Mouse (Mus musculus) limb, embryonic 15.5 days (tissue): ENCODE measurements around the gene Exd1. TPM values are rescaled to one million over a fixed set of nuclear protein-coding genes. Genes with fewer than 3 reads are reported as not detected.
"Not testable (repeated sequence)": the region's sequence is repeated elsewhere in the genome, so short reads cannot be mapped to it uniquely, and the experiment has no call there.

Experiments used
- ATAC-seq: fragments of 200-750 bp; cut with Nextera tagmentation; 2 replicates; pipeline ENCODE4 v1.8.0; 2017; ENCODE audit warnings: low read depth, moderate TSS enrichment; ENCODE audit not compliant: insufficient number of reproducible peaks, low FRiP score, low TSS enrichment
- H3K27ac ChIP-seq: fragments of 300-500 bp; sonication (generic); 2 replicates; pipeline ENCODE4 v1.5.1; 2015; ENCODE audit warnings: moderate library complexity, mild to moderate bottlenecking, inconsistent platforms
- H3K27me3 ChIP-seq: fragments of 300-500 bp; sonication (generic); 2 replicates; pipeline ENCODE4 v1.6.1; 2015; ENCODE audit warnings: inconsistent platforms
- H3K36me3 ChIP-seq: fragments of 300-500 bp; sonication (generic); 2 replicates; pipeline ENCODE4 v1.6.1; 2015; ENCODE audit warnings: inconsistent platforms
- H3K4me1 ChIP-seq: fragments of 300-500 bp; sonication (generic); 2 replicates; pipeline ENCODE4 v1.6.1; 2015; ENCODE audit warnings: inconsistent platforms
- H3K4me2 ChIP-seq: fragments of 300-500 bp; sonication (generic); 2 replicates; pipeline ENCODE4 v1.6.1; 2015; ENCODE audit warnings: mild to moderate bottlenecking, inconsistent platforms
- H3K4me3 ChIP-seq: fragments of 300-500 bp; sonication (generic); 2 replicates; pipeline ENCODE4 v1.5.1; 2015; ENCODE audit warnings: mild to moderate bottlenecking, inconsistent platforms
- H3K9ac ChIP-seq: fragments of 300-500 bp; sonication (generic); 2 replicates; pipeline ENCODE4 v1.6.1; 2015; ENCODE audit warnings: inconsistent platforms
- H3K9me3 ChIP-seq: fragments of 300-500 bp; sonication (generic); 2 replicates; pipeline ENCODE4 v1.6.1; 2016; ENCODE audit warnings: inconsistent platforms
- WGBS: fragments of 180-500 bp; shearing (Covaris S2); methylation state at CpG from one replicate; pipeline ENCODE4 v1.1.7; 2015; 5-methylcytosine and 5-hydroxymethylcytosine counted together
- polyA plus RNA-seq: library from polyadenylated mRNA; unstranded; fragments of >200 nt; fragmentation: Nextera tagmentation; extraction: Ambion mirVana; gene quantifications from 2 replicates; pipeline ENCODE4 v1.2.1, GENCODE M21; 2015

Gene Exd1
- polyA plus RNA-seq, 1 experiment from 2014 or later, result 0.51 TPM

DNA sequence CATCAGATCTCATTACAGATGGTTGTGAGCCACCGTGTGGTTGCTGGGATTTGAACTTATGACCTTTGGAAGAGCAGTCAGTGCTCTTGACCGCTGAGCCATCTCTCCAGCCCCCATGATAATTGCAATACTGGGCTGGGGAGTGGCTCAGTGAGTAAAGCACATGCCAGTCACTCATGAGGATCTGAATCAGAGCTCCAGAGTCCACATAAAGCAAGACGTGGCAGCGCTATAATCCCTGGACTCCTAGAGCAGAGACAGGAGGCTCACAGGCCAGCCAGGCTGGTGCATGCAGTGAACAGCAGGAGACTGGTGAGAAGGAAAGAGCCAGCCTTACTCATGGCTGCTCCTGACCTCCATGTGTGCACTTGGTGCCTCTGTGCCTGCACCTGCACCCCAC lies 22.0 kb downstream of the Exd1 start:
- no peak overlapping the region for H3K27ac ChIP-seq
- H3K27me3 ChIP-seq, result no peaks in the 10 kb centered on the region
- no peak overlapping the region for H3K9ac ChIP-seq
- 40% methylated on average over 4 of the region's 4 CpGs for WGBS
- no peaks in the 10 kb centered on the region for H3K9me3 ChIP-seq
- H3K4me2 ChIP-seq, result no peak overlapping the region
- ATAC-seq, result no peak
- no peak overlapping the region for H3K4me3 ChIP-seq
- no peaks in the 10 kb centered on the region for H3K36me3 ChIP-seq
- H3K4me1 ChIP-seq, result no peaks in the 10 kb centered on the region

DNA sequence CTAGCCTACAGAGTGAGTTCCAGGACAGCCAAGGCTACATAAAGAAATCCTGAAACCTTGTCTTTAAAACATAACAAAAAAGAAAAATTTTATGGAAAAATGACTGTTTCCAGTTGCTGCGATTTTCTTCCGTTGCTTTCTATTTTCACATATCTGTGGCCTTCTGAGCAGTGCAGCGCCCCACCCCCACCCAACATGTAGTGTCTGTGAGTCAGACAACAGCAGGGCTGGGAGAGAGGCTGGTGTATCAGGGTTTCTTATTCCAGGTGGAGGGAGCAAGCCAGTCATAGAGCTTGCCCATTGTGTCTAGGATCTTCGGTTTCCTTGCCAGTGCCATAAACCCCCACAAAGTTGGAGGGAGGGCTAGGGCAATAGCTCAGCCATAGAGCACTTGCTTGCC lies 23.6 kb downstream of the Exd1 start:
- Histone ChIP-seq H3K4me3 (no peak overlapping the region), H3K4me1 (no peaks in the 10 kb centered on the region), H3K4me2 (no peak overlapping the region), H3K27me3 (no peaks in the 10 kb centered on the region), H3K36me3 (no peaks in the 10 kb centered on the region), H3K9me3 (no peaks in the 10 kb centered on the region), H3K27ac (no peak overlapping the region), H3K9ac (no peak overlapping the region)
- 73% methylated on average over 4 of the region's 4 CpGs for WGBS
- ATAC-seq, result no peak

DNA sequence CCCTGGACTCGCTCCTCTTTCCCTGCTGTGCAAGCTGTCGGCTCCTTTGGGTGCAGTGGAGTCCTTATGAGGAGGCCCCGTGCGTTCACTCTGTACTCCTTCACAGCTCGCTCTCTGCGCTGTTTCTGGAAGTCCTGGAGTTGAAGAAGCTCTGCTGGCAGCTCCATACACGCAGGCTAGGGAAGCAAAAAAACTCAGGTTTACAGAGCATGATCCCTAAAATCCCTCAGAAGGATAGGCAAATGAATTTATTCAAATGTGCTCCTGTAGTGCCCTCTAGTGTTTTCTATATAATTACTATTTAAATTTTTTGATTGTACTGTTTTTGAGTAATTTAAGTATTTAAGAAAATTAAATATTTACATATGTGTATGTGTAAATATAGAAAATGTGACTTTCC lies 26.9 kb downstream of the Exd1 start:
- Histone ChIP-seq H3K9ac (no peak overlapping the region), H3K27ac (no peak overlapping the region), H3K27me3 (no peaks in the 10 kb centered on the region), H3K4me2 (no peak overlapping the region), H3K36me3 (no peaks in the 10 kb centered on the region), H3K9me3 (no peaks in the 10 kb centered on the region), H3K4me1 (no peaks in the 10 kb centered on the region), H3K4me3 (no peak overlapping the region)
- ATAC-seq, result no peak
- WGBS, result 64% methylated on average over 7 of the region's 7 CpGs

DNA sequence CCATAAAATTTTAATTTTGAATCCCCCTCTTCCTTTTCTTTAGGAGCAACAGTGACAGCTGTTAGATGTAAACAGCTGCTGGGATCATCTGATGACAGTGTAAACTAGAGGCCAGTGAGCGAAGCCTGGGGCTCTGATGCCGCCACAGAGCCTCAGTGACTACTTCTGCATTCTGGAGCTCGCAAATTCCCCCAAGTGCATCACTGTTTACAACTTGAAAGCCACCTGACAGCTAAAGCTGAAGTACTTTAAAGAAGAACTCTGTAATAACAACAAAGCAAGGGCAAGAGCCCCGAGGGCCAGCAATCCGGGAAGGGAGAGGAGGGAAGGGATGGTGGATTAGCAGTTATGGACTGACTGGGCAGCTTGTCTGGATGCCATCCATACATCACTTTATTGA lies 30.6 kb downstream of the Exd1 start:
- WGBS, result 21% methylated on average over 5 of the region's 5 CpGs
- H3K9ac ChIP-seq, result no peak overlapping the region
- no peaks in the 10 kb centered on the region for H3K36me3 ChIP-seq
- ATAC-seq, result no peak
- H3K4me2 ChIP-seq, result no peak overlapping the region
- H3K9me3 ChIP-seq, result no peaks in the 10 kb centered on the region
- no peaks in the 10 kb centered on the region for H3K4me1 ChIP-seq
- no peaks in the 10 kb centered on the region for H3K27me3 ChIP-seq
- H3K27ac ChIP-seq, result no peak overlapping the region
- H3K4me3 ChIP-seq, result no peak overlapping the region

DNA sequence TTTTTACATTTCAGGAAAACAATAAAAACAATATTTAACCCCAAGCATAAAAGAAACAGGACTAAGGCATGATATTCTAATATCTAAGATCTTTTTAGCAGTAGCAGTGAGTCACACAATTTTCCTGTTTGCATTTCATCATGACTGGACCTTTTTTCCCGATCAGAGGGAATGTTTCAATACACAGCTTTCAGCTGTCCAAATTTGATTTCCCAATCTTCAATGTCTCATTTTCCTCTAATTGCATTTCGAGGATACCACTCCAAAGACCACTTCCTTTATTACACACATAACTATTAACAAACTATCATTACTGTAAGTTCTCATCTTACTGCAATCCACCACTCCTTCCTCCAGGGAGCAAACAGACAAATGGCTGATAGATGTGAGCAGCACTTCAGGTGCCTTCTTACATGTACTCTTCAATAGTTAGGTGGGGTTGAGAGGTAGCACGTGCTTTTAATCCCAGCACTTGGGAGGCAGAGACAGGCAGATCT lies 33.4 kb downstream of the Exd1 start:
- H3K27me3 ChIP-seq, result no peaks in the 10 kb centered on the region
- 75% methylated on average over 3 of the region's 3 CpGs for WGBS
- H3K4me3 ChIP-seq, result no peak overlapping the region
- H3K4me1 ChIP-seq, result no peaks in the 10 kb centered on the region
- no peak overlapping the region for H3K9ac ChIP-seq
- ATAC-seq, result no peak
- H3K27ac ChIP-seq, result no peak overlapping the region
- H3K36me3 ChIP-seq, result no peaks in the 10 kb centered on the region
- H3K9me3 ChIP-seq, result no peaks in the 10 kb centered on the region
- H3K4me2 ChIP-seq, result no peak overlapping the region

DNA sequence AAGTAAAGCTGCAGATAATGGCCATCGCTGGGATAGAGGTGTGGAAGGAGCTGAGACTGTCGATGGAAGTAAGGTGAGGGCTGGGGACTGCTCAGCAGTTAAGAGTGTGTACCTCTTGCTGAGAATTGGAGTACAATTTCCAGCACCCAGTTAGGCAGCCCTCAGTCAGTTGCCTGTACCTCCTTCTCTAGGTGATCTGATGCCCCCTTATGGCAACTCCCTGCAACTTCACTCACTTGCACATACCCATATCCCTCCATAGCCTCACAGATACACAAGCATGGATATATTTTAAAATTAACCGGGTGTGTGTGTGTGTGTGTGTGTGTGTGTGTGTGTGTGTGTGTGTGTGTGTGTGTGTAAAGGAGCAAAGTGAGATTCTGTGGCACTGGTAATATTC lies 35.1 kb downstream of the Exd1 start:
- Histone ChIP-seq H3K9me3 (no peaks in the 10 kb centered on the region), H3K27me3 (no peaks in the 10 kb centered on the region), H3K4me3 (no peak overlapping the region), H3K36me3 (no peaks in the 10 kb centered on the region), H3K4me2 (no peak overlapping the region), H3K9ac (no peak overlapping the region), H3K4me1 (no peaks in the 10 kb centered on the region), H3K27ac (no peak overlapping the region)
- ATAC-seq, result no peak
- 83% methylated on average over 3 of the region's 3 CpGs for WGBS

DNA sequence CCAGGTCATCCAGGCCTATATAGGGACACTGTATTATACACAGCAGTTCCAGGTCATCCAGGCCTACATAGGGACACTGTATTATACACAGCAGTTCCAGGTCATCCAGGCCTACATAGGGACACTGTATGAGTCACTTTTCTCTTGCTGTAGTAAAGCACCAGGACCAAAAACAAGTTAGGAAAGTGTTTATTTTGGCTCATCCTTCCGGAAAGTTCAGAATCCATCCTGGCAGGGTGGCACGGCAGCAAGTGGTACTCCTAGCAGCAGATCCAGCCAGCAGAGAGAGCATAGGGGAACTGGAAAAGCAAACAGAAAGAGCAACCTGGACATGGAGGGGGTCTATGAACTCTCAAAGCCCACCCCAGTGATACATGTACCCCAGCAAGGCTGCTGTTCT lies 36.6 kb downstream of the Exd1 start:
- no peaks in the 10 kb centered on the region for H3K4me1 ChIP-seq
- H3K27ac ChIP-seq, result no peak overlapping the region
- H3K9ac ChIP-seq, result no peak overlapping the region
- no peak overlapping the region for H3K4me3 ChIP-seq
- ATAC-seq, result no peak
- H3K36me3 ChIP-seq, result no peaks in the 10 kb centered on the region
- H3K27me3 ChIP-seq, result no peaks in the 10 kb centered on the region
- WGBS, result 69% methylated on average over 2 of the region's 2 CpGs
- H3K4me2 ChIP-seq, result no peak overlapping the region
- no peaks in the 10 kb centered on the region for H3K9me3 ChIP-seq

DNA sequence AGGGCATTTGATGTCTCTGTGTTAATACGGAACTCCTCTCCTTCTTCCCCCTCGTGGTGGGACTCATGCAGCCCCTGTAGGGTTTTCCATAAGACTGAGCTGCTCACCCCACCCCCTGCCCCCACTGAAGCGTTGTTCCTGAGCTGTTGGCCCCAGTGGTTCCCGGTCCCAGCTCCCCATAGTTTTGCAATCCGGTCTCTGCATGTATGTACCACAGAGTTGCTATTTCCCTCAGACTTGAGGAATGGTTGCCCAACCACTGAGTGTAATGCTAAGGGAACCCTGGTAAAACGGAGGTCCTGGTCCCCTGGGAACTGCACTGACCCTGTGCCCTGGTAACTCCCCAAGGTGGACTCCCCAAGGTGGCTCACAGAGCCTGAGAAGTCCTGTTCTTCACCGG lies 38.9 kb downstream of the Exd1 start:
- H3K4me1 ChIP-seq, H3K9ac ChIP-seq, H3K4me3 ChIP-seq, H3K27me3 ChIP-seq, H3K36me3 ChIP-seq, H3K4me2 ChIP-seq, H3K9me3 ChIP-seq, ATAC-seq, H3K27ac ChIP-seq: not testable (repeated sequence)
- 55% methylated on average over 7 of the region's 7 CpGs for WGBS

DNA sequence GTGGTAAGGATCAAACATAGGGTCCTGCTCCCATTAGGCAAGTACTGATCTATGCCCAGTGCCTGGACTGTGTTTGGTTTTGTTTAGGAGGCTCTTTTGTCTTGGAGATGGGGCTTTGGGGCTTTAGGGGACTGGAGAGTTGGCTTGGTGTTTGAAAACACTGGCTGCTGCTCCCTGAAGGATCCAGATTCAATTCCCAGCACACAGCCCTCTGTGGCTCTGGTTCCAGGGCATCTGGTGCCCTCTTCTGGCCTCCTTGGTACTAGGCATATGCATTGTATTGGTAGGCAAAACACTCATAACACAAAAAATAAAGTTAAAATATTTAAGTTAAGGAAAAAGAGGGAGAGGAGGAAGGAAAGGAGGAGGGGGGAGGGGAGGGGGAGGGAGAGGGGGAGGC lies 40.3 kb downstream of the Exd1 start:
- H3K4me2 ChIP-seq, result no peak overlapping the region
- no peaks in the 10 kb centered on the region for H3K27me3 ChIP-seq
- no peaks in the 10 kb centered on the region for H3K36me3 ChIP-seq
- H3K4me3 ChIP-seq, result no peak overlapping the region
- ATAC-seq, result no peak
- no peaks in the 10 kb centered on the region for H3K9me3 ChIP-seq
- H3K27ac ChIP-seq, result no peak overlapping the region
- no peaks in the 10 kb centered on the region for H3K4me1 ChIP-seq
- H3K9ac ChIP-seq, result no peak overlapping the region

DNA sequence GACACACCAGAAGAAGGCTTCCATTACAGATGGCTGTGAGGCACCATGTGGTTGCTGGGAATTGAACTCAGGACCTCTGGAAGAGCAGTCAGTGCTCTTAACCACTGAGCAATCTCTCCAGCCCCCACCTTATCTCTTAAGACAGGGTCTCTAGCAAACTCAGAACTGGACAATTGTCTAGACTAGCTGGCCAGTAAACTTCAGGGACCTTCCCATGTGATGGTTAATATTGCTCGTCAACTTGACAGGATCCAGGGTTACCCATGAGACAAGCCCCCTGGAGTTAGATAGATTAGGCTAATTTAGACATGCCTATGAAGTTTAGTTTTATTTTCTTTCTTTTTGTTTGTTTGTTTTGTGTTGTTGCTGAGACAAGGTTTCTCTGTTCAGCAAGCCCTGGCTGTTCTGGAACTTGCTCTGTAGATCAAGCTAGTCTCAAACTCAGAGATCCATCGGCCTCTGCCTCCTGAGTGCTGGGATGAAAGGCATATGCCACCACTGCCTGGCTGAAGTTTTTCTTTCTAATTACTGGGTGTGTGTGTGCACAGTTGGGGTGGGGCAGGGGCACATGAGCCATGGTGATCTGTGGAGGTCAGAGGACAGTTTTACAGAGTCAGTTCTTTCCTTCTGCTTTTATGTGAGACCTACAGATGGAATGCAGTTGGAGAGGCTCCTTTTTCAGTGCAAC lies 46.3 kb downstream of the Exd1 start:
- no peak for ATAC-seq
- no peak overlapping the region for H3K27ac ChIP-seq

DNA sequence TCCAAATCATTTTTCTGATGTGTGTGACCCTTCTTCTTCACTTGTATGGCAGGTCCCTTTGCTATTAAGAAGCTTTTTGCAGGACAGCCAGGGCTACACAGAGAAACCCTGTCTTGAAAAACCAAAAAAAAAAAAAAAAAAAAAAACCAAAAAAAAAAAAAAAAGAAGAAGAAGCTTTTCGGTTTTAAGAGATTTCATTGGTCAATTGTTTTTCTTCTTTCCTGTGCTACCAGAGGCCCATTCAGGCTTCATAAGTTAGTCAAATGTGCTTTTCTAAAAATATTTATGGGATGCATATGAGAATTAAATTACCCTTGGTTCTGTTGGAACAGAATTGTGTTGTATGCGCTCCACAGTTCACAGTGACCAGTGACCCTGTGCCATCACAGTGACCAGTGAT lies 48.6 kb downstream of the Exd1 start:
- Histone ChIP-seq H3K36me3 (no peaks in the 10 kb centered on the region), H3K27me3 (no peaks in the 10 kb centered on the region), H3K4me3 (no peak overlapping the region), H3K9ac (no peak overlapping the region), H3K4me1 (no peaks in the 10 kb centered on the region), H3K4me2 (no peak overlapping the region), H3K27ac (no peak overlapping the region), H3K9me3 (no peaks in the 10 kb centered on the region)
- ATAC-seq, result no peak
- WGBS, result 75% methylated on average over 2 of the region's 2 CpGs

More for the DNA sequence above, 46.3 kb downstream of the Exd1 start:
- 73% methylated on average over 2 of the region's 2 CpGs for WGBS
- Histone ChIP-seq H3K4me2 (no peak overlapping the region), H3K4me1 (no peaks in the 10 kb centered on the region), H3K36me3 (no peaks in the 10 kb centered on the region), H3K9ac (no peak overlapping the region), H3K4me3 (no peak overlapping the region), H3K9me3 (no peaks in the 10 kb centered on the region), H3K27me3 (no peaks in the 10 kb centered on the region)

DNA sequence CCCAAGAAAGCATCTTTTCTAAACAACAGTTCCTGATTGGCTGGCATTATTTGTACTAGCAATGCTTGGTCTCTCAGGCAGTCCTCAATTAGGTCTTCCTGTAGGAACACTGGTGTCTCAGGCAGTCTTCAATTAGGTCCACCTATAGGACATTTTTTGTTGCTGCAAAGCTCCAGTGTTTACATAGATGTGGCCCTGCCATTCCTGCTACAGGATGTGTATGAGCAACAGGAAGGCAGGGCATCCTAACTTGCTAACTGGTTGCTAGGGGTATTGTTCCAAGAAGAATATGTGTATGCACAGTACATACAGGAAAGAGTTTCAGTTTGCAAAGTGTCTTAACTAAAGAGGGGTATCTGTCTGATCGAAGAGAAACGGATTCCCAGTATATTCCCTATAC lies 51.3 kb downstream of the Exd1 start:
- H3K4me3 ChIP-seq, result no peak overlapping the region
- no peaks in the 10 kb centered on the region for H3K36me3 ChIP-seq
- H3K9me3 ChIP-seq, result no peaks in the 10 kb centered on the region
- no peak overlapping the region for H3K4me2 ChIP-seq
- H3K9ac ChIP-seq, result no peak overlapping the region
- no peak for ATAC-seq
- no peaks in the 10 kb centered on the region for H3K27me3 ChIP-seq
- no peak overlapping the region for H3K27ac ChIP-seq
- WGBS, result 85% methylated on average over 2 of the region's 2 CpGs
- no peaks in the 10 kb centered on the region for H3K4me1 ChIP-seq

DNA sequence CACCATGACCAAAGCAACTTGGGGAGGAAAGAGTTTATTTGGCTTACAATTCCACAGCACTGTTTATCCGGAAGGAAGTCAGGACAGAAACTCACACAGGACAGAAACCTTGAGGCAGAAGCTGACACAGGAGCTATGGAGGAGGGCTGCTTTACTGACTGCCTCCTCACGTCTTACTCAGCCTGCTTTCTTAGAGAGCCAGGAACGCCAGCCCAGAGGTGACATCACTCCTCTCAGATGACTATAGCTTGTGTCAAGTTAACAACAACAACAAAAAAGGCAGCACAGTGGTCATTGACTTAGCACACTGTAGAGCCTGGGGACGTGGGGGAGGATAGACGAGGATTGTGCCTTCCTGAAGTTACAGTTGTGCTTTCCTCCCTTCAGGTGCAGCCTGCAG lies 55.5 kb downstream of the Exd1 start:
- Histone ChIP-seq H3K4me3 (no peak overlapping the region), H3K4me2 (no peak overlapping the region), H3K36me3 (no peaks in the 10 kb centered on the region), H3K27me3 (no peaks in the 10 kb centered on the region), H3K9ac (no peak overlapping the region), H3K9me3 (no peaks in the 10 kb centered on the region), H3K4me1 (no peaks in the 10 kb centered on the region), H3K27ac (no peak overlapping the region)
- ATAC-seq, result no peak
- 51% methylated on average over 5 of the region's 5 CpGs for WGBS
